Mouse (Mus musculus) embryonic stem cell, embryonic (primary cell): ENCODE measurements around the gene Zc3h18.

Source experiments
- CTCF ChIA-PET, 4 experiments: fragments of 300-600 bp in 2 of 4; fragments of 350-600 bp in 2 of 4; sonication (Branson Sonifier 250); formaldehyde crosslinking; loops; one replicate each; lab custom pipeline; 2022; ENCODE audit warnings: inconsistent platforms in 2 of 4; lab: Charles Lee
- POLR2A ChIA-PET, 4 experiments: fragments of 300-600 bp in 2 of 4; fragments of 350-600 bp in 2 of 4; sonication (Branson Sonifier 250); formaldehyde crosslinking; loops; one replicate each; lab custom pipeline; 2022; ENCODE audit warnings: antibody characterized with exemption in 4 of 4, inconsistent platforms in 1 of 4; lab: Charles Lee

Gene Zc3h18

DNA sequence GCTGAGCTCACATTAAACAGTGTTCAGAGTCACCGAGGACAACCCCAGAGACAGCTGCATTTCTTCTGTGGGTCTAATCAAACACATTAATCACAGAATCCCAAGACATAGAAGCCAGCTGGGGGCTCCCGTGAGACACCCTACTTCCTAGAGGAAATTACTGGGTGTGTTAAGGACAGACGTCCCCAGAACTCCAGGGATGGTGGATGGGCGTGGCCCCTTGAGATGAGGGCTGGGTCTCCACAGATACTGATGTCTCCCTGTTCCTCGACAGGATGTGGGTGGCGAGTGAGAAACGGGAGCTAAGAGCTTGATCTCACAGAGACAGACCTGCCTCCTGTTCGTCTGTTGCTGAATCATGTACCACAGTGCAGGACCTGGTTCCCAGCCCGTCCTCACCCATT lies 33.6 kb upstream of the Zc3h18 start:
- ChIA-PET CTCF (interaction anchor here in 3 of 4 experiments (0.6 to 3.0 kb wide), 8 partner anchors 10 to 493 kb away, joined by 3 to 8 read pairs (median 4); no protein-coding TSS in a partner anchor), POLR2A (interaction anchor here in 2 of 4 experiments (0.6 to 1.4 kb wide), 7 partner anchors 9 to 180 kb away, joined by 3 read pairs; no protein-coding TSS in a partner anchor)

DNA sequence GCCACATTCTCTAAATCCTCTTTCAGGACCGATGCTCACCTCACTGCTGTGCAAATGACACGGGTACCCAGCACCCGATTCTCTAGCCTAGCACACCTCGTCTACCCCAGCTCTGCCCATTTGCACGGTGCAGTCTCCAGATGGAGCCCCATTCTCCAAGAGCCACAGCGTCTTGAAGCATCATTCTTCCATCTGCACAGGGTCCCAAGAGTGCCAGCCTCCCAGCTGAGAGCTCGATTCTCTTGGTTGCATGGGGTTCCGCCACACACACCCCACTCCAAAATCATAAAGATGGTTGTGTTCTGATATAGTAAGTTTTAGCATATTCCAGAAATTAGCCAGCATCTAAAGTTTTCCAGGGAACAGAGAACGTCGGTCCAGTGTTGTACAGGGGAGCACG lies 33.1 kb upstream of the Zc3h18 start:
- ChIA-PET POLR2A (interaction anchor here in 2 of 4 experiments (0.6 to 1.4 kb wide), 5 partner anchors 9 to 72 kb away, joined by 3 read pairs; no protein-coding TSS in a partner anchor), CTCF (interaction anchor here in 3 of 4 experiments (0.6 to 3.0 kb wide), 7 partner anchors 11 to 494 kb away, joined by 3 to 8 read pairs (median 4); no protein-coding TSS in a partner anchor)

DNA sequence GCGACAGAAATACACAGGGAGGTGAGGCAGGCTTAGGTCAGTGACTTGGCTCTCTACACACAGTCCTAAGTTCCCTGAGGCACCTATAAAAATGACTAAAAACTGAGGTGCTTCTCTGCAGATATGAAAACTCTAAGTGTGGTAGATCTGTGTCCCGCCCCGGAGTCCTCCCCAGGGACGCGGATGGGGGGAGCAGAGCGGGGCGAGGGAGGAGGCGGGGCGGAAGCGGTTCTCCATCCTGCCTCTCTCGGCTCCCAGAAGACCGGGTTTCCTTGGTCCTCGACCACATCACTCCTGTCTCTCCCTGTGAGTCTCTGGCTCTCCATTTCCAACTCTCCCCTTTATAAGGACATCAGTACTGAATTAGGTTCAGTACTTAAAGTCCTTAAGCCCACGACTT lies 32.7 kb upstream of the Zc3h18 start:
- CTCF ChIA-PET: interaction anchor here in 2 of 4 experiments (1.1 to 3.0 kb wide), 5 partner anchors 11 to 494 kb away, joined by 3 to 8 read pairs (median 5); no protein-coding TSS in a partner anchor
- POLR2A ChIA-PET: interaction anchor here in 1 of 4 experiments (1.2 to 1.4 kb wide), 2 partner anchors 20 to 73 kb away, joined by 3 read pairs; no protein-coding TSS in a partner anchor

DNA sequence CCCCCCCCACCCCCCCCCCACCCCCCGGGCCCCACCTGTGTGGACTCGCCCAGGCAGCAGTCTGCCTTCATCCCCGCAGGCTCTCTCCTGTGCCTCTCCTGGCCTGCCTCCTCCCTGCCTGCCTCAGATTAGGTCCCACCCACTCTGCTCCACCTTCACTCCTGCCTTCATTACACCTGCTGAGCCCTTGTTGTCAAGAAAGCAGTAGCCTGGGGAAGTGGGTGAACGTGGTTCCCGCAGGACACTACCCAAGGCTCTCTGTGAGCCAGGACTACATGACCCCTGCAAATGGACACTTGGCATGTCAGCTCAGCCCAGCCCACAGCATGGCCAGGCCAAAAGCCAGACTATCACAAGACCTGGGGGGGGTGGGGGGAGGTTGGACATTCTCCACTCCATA lies 32.2 kb upstream of the Zc3h18 start:
- CTCF ChIA-PET: interaction anchor here in 2 of 4 experiments (0.6 to 3.0 kb wide), 2 partner anchors 75 to 373 kb away, joined by 3 to 8 read pairs; no protein-coding TSS in a partner anchor
- POLR2A ChIA-PET: interaction anchor here in 3 of 4 experiments (0.6 to 1.4 kb wide), 4 partner anchors 20 to 73 kb away, joined by 3 read pairs; no protein-coding TSS in a partner anchor

DNA sequence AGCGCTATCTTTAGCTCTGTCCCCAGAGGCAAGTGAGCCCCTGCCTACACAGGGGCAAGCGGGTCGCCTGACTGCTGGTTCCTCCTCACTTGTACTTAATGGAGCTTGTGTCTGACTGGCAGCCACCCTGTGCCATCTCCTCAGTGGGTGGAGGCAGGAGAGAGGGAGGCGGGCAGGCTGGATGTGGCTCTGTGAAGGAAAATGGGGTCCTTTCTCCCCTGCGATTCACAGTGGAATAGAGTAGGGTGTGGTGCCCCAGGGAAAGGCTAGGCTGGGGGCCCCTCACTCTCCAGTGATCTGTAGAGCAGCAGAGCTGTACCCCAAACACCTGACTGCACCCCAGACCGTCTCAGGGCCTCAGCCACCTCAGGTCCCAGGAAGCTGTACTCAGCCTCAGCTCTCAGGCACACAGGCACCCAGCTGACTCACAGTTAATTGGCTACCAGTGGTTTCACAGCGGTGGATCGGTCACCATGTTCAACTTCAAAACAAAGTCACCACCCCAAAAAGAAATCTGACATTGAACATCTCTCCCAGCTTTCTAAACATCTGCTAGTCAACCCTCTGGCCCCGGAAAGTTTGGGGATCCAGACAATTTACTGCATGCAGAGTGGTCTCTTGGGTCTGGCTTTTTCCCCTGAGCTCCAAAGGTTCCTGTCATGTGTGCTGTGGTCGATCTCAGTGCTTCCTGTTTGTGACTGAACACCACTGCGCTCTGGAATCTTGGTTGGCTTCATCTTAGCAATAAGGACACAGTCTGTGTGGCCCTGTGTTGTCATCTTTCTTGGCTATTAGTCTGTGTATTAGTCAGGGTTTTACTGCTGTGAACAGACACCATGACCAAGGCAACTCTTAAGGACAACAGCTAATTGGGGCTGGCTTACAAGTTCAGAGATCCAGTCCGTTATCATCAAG lies 31.0 kb upstream of the Zc3h18 start:
- CTCF ChIA-PET: interaction anchor here in 3 of 4 experiments (0.7 to 2.2 kb wide), 6 partner anchors 9 to 359 kb away, joined by 3 to 6 read pairs (median 4); no protein-coding TSS in a partner anchor
- POLR2A ChIA-PET: interaction anchor here in 2 of 4 experiments (0.7 to 1.2 kb wide), 5 partner anchors 8 to 645 kb away, joined by 3 to 4 read pairs (median 3); no protein-coding TSS in a partner anchor

DNA sequence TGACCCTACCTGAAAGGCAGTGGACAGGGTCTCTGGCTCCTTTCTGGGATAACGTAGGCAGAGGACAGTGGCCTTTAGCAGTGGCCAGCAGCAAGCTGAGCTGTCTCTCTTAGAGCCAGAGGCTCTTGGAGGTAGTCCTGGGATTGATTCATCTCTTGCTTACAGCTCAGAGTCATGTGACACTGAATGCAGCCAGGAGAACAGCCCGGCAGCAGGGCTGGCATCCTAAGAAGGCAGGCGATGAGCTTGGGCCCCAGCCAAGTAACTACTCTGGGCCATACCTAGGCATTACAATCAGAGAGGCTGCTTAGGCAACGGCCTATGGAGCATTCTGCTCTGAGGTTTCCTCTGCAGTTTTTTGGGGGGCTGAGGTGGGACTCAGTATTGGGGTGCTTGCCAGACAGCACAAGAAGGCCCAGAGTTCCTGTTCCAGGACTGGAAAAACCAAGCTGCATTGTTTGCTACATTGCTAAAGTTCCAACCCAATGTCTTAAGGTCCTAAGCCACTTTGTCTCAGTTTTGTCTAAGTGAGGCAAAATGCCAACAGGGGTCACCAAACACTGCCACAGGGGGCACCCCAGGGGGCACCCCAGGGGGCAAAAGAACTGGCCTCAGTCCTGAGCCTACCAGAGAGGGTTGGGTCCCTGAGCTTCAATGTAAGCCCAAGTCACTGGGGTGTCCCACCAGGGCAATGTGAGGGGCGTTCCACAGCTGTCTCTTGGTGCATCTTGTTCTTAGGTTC lies 28.4 kb upstream of the Zc3h18 start:
- CTCF ChIA-PET: interaction anchor here in 3 of 4 experiments (0.5 to 1.6 kb wide), 5 partner anchors 12 to 438 kb away, joined by 3 to 7 read pairs (median 3); no protein-coding TSS in a partner anchor
- POLR2A ChIA-PET: interaction anchor here in 2 of 4 experiments (0.7 to 1.6 kb wide), 3 partner anchors 9 to 21 kb away, joined by 3 to 6 read pairs (median 3); no protein-coding TSS in a partner anchor

DNA sequence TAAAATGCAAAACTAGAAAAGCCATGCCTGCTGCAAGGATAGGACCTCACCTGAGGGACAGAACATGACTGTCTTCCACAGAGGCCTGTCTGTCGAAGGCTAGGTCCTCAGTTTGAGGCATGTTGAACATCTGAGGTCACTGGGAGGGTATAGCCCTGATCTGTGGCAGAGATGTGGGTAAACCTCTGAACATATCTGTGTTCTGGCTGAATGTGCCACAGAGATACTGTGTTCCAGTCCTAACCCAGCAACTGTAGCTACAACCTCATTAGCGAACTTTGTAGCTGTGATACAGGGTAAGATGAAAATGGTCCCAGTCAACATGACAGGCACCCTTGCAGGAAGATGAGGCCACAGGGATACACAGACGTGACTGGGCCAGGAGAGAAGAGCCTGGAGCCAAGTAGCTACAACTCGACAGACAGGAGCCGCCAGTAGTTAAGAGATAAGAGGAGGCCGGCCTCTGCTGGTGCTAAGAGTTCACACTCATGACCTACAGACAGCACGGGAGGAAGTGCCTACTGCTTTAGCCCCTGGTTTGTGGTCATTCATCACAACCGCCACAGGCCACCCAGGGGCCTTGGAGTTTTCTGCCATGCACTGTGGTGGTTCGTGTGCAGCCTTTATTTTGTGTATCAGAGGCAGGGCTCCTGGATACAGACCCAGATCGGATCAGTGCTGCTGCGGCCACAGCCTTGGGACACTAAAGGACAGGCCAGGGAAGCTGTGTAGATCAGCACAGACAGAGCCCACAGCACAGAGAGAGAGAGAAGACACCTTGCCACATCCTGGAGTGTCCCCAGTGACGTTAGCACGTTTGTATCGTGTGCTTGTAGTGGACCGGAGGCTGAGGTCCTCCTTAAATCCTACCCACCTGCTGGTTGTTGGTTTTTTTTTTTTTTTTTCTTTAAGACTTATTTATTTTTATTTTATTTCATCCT lies 26.8 kb upstream of the Zc3h18 start:
- CTCF ChIA-PET: interaction anchor here in 2 of 4 experiments (0.5 to 1.2 kb wide), 5 partner anchors 20 to 990 kb away, joined by 3 to 8 read pairs (median 3); partner anchors contain the start of gene Mvd (in 1 of the 2)
- POLR2A ChIA-PET: no interaction called here

DNA sequence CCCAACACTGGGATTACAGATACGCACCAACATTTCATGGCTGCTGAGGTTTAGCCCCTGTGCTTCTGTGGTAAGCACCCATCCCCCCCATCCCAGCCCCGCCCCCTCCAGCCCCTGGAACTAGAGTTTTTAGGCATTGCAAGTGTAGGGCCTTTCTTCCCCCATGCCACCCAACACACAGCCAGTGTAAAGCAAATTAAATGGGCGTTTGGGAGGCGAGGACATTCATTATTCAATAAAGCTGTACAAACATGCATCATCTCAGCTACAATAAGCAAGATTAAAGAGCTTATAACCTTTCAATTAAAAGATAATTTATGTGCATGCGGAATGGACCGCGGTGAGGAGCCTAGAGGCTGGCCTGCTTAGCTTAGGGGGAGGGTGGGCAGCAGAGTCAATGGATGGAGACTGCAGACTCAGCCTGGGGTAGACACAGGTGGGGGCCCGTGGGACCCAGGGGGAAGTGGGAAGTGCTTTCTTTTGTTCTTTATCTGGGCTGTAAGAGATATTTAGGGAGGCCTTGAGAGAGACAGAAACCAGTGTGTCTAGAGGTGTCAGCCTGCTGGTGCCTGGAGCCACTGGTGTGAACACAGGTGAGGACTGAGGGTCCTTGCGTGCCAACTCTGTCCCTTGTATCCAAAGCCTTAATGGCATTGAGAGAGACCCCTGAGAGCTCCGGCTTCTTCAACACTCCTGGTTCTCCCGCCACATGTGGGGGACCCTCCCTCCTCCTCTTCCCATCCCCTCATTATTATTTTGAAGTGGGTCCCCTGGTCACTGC lies 25.9 kb upstream of the Zc3h18 start:
- ChIA-PET CTCF (interaction anchor here in 3 of 4 experiments (0.5 to 0.9 kb wide), 5 partner anchors 19 to 656 kb away, joined by 3 to 5 read pairs (median 3); no protein-coding TSS in a partner anchor), POLR2A (no interaction called here)

DNA sequence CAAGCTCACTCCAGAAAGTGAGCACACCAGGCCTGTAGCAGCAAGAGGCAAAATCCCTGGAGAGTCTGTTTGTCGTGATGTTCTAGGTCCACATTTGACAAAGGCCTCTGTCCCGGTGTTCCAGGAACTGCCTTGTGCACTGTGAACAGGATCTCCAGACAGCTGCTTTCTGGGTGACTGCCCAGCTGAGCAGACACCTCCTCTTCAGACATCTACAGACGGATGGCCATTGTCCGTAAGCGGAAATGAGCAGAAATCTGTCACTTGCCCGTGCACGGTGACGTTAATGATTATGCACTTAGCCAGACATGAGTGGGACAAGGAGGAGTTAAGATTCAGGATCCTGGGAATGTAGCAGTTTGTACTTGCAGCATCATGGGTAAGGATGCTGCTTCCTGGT lies 22.3 kb upstream of the Zc3h18 start:
- ChIA-PET POLR2A (interaction anchor here in 1 of 4 experiments (0.5 to 1.3 kb wide), 4 partner anchors 9 to 278 kb away, joined by 3 to 4 read pairs (median 3); no protein-coding TSS in a partner anchor), CTCF (interaction anchor here (0.6 to 2.8 kb wide), 8 partner anchors 11 to 235 kb away, joined by 3 to 12 read pairs (median 6); no protein-coding TSS in a partner anchor)

DNA sequence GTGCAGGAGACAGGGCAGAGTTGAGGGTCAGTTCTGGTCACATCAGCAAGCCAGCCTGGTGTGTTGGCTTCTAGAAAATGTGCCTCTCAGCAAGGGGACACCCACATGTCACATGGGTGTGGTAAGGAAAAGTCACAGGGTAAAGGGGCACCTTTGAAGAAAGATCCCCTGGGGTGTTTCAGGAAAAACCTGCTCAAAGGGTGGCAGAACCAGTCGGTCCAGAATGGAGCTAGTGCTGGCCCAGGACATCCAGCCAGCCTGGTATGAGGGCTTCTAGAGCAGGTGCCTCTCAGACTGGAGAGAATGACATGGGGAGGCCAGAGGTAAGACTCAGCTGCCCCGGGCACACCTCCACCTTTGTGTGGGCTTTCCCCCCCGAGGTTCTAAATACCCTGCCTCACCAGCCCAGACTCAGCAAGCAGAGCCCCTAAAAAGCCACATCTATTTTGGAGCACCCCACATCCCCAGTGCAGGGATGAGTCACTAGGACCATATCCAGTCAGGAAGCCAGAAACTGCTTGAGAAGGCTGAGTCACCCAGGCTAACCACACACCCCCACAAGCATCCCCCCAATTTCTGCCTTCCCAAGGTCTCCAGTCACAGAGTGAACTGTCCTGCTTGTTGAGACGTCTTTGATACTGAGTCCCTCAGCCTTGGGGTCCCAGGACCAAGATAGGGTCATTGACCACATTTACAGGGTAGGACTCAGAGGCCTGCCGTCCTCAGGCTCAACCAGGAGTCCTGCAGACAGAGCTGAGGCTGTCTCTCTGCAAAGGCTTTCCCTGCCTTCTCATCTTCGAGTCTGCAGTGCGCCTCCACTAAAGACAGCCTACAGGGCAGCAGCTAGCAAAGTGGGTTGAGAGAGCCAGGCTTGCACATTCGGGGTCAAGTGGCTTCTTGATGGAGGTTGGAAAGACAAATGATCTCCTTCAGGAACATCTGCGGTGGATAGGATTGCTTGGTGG lies 20.5 kb upstream of the Zc3h18 start:
- ChIA-PET CTCF (interaction anchor here (0.6 to 1.5 kb wide), 6 partner anchors 14 to 1765 kb away, joined by 3 to 7 read pairs (median 3); no protein-coding TSS in a partner anchor), POLR2A (interaction anchor here in 1 of 4 experiments (1.1 kb wide), 1 partner anchor 25 kb away, joined by 3 read pairs; no protein-coding TSS in a partner anchor)

DNA sequence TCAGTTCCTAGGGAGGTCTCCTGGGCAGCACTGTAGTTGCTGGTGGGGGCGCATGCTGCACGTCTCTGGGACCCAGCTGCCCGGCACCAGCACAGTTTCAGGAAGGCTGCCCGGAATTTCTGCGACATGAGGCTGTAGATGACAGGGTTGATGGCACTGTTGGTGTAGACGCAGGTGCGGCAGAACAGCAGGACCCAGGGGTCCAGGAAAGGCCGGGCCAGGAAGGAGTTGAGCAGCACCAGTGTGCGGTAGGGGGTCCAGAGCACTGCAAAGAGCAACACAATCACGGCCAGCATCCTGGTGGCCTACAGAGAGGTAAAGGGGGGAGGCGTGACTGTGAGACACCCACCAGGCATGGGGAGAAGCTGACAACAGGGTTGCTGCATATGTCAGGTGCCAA lies 19.2 kb upstream of the Zc3h18 start:
- ChIA-PET CTCF (interaction anchor here in 2 of 4 experiments (0.8 to 1.5 kb wide), 2 partner anchors 12 to 17 kb away, joined by 3 read pairs; no protein-coding TSS in a partner anchor), POLR2A (interaction anchor here in 2 of 4 experiments (0.7 to 1.4 kb wide), 3 partner anchors 12 to 31 kb away, joined by 3 read pairs; no protein-coding TSS in a partner anchor)

DNA sequence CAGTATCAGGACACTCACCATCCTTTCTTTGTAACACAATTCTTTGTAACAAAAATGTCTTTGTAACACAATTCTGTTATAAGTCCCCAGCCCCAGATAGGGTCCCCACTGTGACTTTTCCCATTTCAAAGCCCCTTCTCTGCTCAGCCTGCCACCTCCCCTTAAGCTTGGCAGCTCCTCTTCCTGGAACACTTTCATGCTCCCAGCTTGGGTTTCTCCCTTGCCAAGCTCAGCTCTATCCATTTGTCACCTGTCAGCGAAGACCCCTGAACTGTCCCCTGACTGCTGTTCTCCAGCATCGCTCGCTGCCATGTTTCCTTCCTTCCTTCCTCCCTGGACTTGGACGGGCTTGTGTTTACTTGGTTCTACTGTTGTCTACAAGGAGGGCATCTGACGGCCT lies 18.8 kb upstream of the Zc3h18 start:
- CTCF ChIA-PET: interaction anchor here in 2 of 4 experiments (0.8 to 1.5 kb wide), 2 partner anchors 12 to 17 kb away, joined by 3 read pairs; no protein-coding TSS in a partner anchor
- POLR2A ChIA-PET: interaction anchor here in 2 of 4 experiments (0.7 to 2.5 kb wide), 3 partner anchors 12 to 31 kb away, joined by 3 to 6 read pairs (median 3); no protein-coding TSS in a partner anchor

DNA sequence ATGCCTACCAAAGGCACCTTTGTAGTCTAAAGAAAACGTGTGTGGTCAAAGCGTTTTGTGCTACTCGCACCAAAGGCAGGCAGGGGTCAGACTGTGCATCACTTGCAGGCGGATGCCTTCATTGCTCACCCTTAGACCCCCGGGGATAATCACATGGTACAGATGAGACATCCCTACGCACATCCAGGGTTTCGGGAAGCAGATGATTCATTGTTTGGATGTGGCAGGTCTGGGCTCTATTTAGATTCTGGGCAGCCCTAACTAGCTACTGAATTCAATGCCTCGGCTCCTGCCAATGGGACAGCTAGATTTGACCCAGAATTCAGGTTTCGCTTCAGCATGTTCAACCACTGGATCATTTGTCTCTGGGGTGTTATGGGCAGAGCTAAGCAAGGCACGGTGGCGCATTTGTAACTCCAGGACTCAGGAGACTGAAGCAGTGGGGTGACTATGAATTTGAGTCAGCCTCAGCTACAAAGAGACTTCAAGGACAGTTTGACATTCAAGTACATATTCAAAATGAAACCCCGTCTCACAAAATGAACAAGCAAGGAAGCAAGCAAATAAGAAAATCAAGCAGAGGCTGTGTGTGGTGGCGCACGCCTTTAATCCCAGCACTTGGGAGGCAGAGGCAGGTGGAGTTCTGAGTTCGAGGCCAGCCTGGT lies 17.2 kb upstream of the Zc3h18 start:
- POLR2A ChIA-PET: interaction anchor here in 3 of 4 experiments (0.6 to 2.5 kb wide), 6 partner anchors 10 to 185 kb away, joined by 3 to 7 read pairs (median 4); partner anchors contain the start of gene Zc3h18 (in 1 of the 3)
- CTCF ChIA-PET: interaction anchor here in 1 of 4 experiments (2.0 kb wide), 1 partner anchor 10 kb away, joined by 7 read pairs; no protein-coding TSS in a partner anchor
